Mouse (Mus musculus) CH12.LX (cell line): ENCODE measurements around the gene Wnt9a. TPM values are rescaled to one million over a fixed set of nuclear protein-coding genes. Genes with fewer than 3 reads are reported as not detected.

Experiments used
- DNase-seq: peaks from one replicate; pipeline ENCODE4 v3.0.0-alpha.2; 2013; ENCODE audit errors: extremely low read depth
- H3K27ac ChIP-seq: 2 replicates; pipeline ENCODE4 v1.5.1; 2012; ENCODE audit warnings: low read depth, mild to moderate bottlenecking, control low read depth, moderate library complexity; ENCODE audit not compliant: insufficient read depth
- H3K27me3 ChIP-seq: replicated peaks from 2 replicates; pipeline ENCODE3; 2012; ENCODE audit warnings: inconsistent platforms
- H3K36me3 ChIP-seq, 2 experiments: replicated peaks in 1 of 2; 2 replicates each; pipeline versions ENCODE3 to v1.6.1; 2012; ENCODE audit warnings: inconsistent platforms in 1 of 2, low read length in 1 of 2, mild to moderate bottlenecking in 1 of 2, mixed read lengths in 1 of 2, moderate library complexity in 1 of 2; ENCODE audit not compliant: control insufficient read depth in 1 of 2, insufficient read depth in 1 of 2
- H3K4me1 ChIP-seq, 2 experiments: 2 replicates each; pipeline ENCODE4 v1.6.1; 2012; ENCODE audit warnings: inconsistent platforms in 1 of 2, moderate library complexity in 1 of 2; ENCODE audit not compliant: insufficient read depth in 2 of 2, control insufficient read depth in 1 of 2
- H3K4me2 ChIP-seq: 2 replicates; pipeline ENCODE4 v1.6.1; 2012; ENCODE audit warnings: low read depth, mild to moderate bottlenecking, control low read depth; ENCODE audit not compliant: poor library complexity, insufficient read depth, severe bottlenecking
- H3K4me3 ChIP-seq, 3 experiments: fragments of 150-350 bp in 1 of 3; sonication (generic) in 1 of 3; replicated peaks in 1 of 3; 2 replicates each; pipeline versions ENCODE3 to v1.5.1; 2011 to 2012; ENCODE audit warnings: low read depth in 2 of 3, low read length in 2 of 3, mild to moderate bottlenecking in 2 of 3, moderate library complexity in 2 of 3, control low read depth in 1 of 3, improper control_type of control experiment in 1 of 3, inconsistent platforms in 1 of 3, mixed read lengths in 1 of 3; ENCODE audit not compliant: poor library complexity in 1 of 3
- H3K79me2 ChIP-seq: replicated peaks from 2 replicates; pipeline ENCODE4 v1.6.1; 2012; ENCODE audit warnings: mild to moderate bottlenecking, moderate library complexity; ENCODE audit not compliant: control insufficient read depth, poor library complexity, insufficient read depth, severe bottlenecking; ENCODE audit errors: extremely low read depth
- H3K9ac ChIP-seq: 2 replicates; pipeline ENCODE4 v1.6.1; 2012; ENCODE audit warnings: low read depth, mild to moderate bottlenecking, control low read depth, moderate library complexity; ENCODE audit not compliant: insufficient read depth
- H3K9me3 ChIP-seq: replicated peaks from 2 replicates; pipeline ENCODE3; 2012; ENCODE audit warnings: low read length, inconsistent platforms, mixed read lengths
- BHLHE40 ChIP-seq: IDR thresholded peaks from 2 replicates; pipeline ENCODE4 v1.6.1; 2011; ENCODE audit warnings: mild to moderate bottlenecking, low read depth, low read length, improper control_type of control experiment
- CTCF ChIP-seq, 2 experiments: IDR thresholded peaks in 1 of 2; conservative IDR thresholded peaks in 1 of 2; 2 replicates each; pipeline ENCODE4 v1.5.1; 2011 to 2012; ENCODE audit warnings: low read depth in 2 of 2, low read length in 2 of 2, improper control_type of control experiment in 1 of 2, inconsistent platforms in 1 of 2, mild to moderate bottlenecking in 1 of 2, moderate library complexity in 1 of 2
- E2F4 ChIP-seq: IDR thresholded peaks from 2 replicates; pipeline ENCODE4 v1.6.1; 2011; ENCODE audit warnings: low read depth, low read length, improper control_type of control experiment; ENCODE audit not compliant: insufficient replicate concordance
- EP300 ChIP-seq: IDR thresholded peaks from 2 replicates; pipeline ENCODE4 v1.6.1; 2011; ENCODE audit warnings: low read length, improper control_type of control experiment
- ETS1 ChIP-seq: conservative IDR thresholded peaks from 2 replicates; pipeline ENCODE4 v1.6.1; 2012; ENCODE audit warnings: low read depth, mild to moderate bottlenecking, inconsistent platforms, low read length, improper control_type of control experiment, moderate library complexity
- MAZ ChIP-seq: IDR thresholded peaks from 2 replicates; pipeline ENCODE4 v1.6.1; 2012; ENCODE audit warnings: low read depth, mild to moderate bottlenecking, inconsistent platforms, low read length, improper control_type of control experiment, moderate library complexity
- MEF2A ChIP-seq: IDR thresholded peaks from 2 replicates; pipeline ENCODE4 v1.6.1; 2014; ENCODE audit warnings: low read depth, mild to moderate bottlenecking, inconsistent platforms, low read length, improper control_type of control experiment, borderline replicate concordance
- NELFE ChIP-seq: IDR thresholded peaks from 2 replicates; pipeline ENCODE4 v1.6.1; 2011; ENCODE audit warnings: low read depth, low read length, improper control_type of control experiment
- NRF1 ChIP-seq: IDR thresholded peaks from 2 replicates; pipeline ENCODE4 v1.6.1; 2014; ENCODE audit warnings: low read depth, mild to moderate bottlenecking, inconsistent platforms, low read length, improper control_type of control experiment, moderate library complexity
- PAX5 ChIP-seq: IDR thresholded peaks from 2 replicates; pipeline ENCODE4 v1.6.1; 2012; ENCODE audit warnings: low read length, inconsistent platforms, mixed read lengths
- POLR2AphosphoS2 ChIP-seq: IDR thresholded peaks from 2 replicates; pipeline ENCODE4 v1.6.1; 2011; ENCODE audit warnings: low read depth, low read length, improper control_type of control experiment
- RAD21 ChIP-seq: IDR thresholded peaks from 2 replicates; pipeline ENCODE4 v1.6.1; 2011; ENCODE audit warnings: low read depth, mild to moderate bottlenecking, low read length, improper control_type of control experiment, moderate library complexity
- SIN3A ChIP-seq: IDR thresholded peaks from 2 replicates; pipeline ENCODE4 v1.6.1; 2012; ENCODE audit warnings: low read length, improper control_type of control experiment, inconsistent platforms
- SMC3 ChIP-seq: IDR thresholded peaks from 2 replicates; pipeline ENCODE4 v1.6.1; 2011; ENCODE audit warnings: low read depth, low read length, improper control_type of control experiment
- USF1 ChIP-seq: IDR thresholded peaks from 2 replicates; pipeline ENCODE4 v1.6.1; 2014; ENCODE audit warnings: low read depth, mild to moderate bottlenecking, inconsistent platforms, low read length, improper control_type of control experiment
- ZMIZ1 ChIP-seq: IDR thresholded peaks from 2 replicates; pipeline ENCODE4 v1.6.1; 2012; ENCODE audit warnings: low read depth, mild to moderate bottlenecking, inconsistent platforms, low read length, improper control_type of control experiment
- ZNF384 ChIP-seq: IDR thresholded peaks from 2 replicates; pipeline ENCODE4 v1.6.1; 2012; ENCODE audit warnings: low read depth, low read length, improper control_type of control experiment, inconsistent platforms
- dilution Hi-C: fragments of 300-500 bp; cut with MboI; formaldehyde crosslinking; loops from 2 replicates; pipeline ENCODE4 v1.14.3; 2020; ENCODE audit warnings: low sequenced_read_pairs; ENCODE audit not compliant: extremely low pct_unique_long_range_greater_than_20kb, extremely low pct_ligation_motif_present
- in situ Hi-C: fragments of 300-500 bp; cut with MboI; formaldehyde crosslinking; loops from 3 replicates; pipeline ENCODE4 v1.14.3; 2019; ENCODE audit warnings: low sequenced_read_pairs, low pct_ligation_motif_present, low pct_unique_long_range_greater_than_20kb, mixed read lengths
- polyA plus RNA-seq: library from polyadenylated mRNA; unstranded; fragments of >175 nt; gene quantifications from 2 replicates; pipeline ENCODE4 v1.2.1, GENCODE M21; 2012; ENCODE audit warnings: low read depth; ENCODE audit not compliant: insufficient read length
- total RNA-seq, 2 experiments: library from RNA; depleted of rRNA; stranded (reverse); fragments of 300-350 nt in 1 of 2; fragments of >200 nt in 1 of 2; gene quantifications; 2 replicates each; pipeline ENCODE4 v1.2.3; 2012 to 2014

The Wnt9a gene
- total and polyA plus RNA-seq, 3 experiments, result not detected

- no peak overlapping the region for H3K9ac ChIP-seq
- H3K79me2 ChIP-seq, result no peaks in the 10 kb centered on the region
- H3K36me3 ChIP-seq, result no peaks in the 10 kb centered on the region
- no peak for DNase-seq
- no peak overlapping the region for H3K4me3 ChIP-seq
- no peaks in the 10 kb centered on the region for H3K9me3 ChIP-seq
- dilution Hi-C loops (no loop called here), in situ Hi-C loops (no loop called here)
- no peaks in the 10 kb centered on the region for H3K4me1 ChIP-seq
- no peak overlapping the region for H3K4me2 ChIP-seq
- no peak overlapping the region for H3K27ac ChIP-seq
- TF ChIP-seq MEF2A (no peak), CTCF (conservative IDR thresholded peaks at IDR 0.05 in 1 of 2, IDR thresholded peaks at IDR 0.05 in 1 of 2; ENCODE audit: low read depth in 2 of 2, low read length in 2 of 2) (no peak), POLR2AphosphoS2 (no peak), EP300 (no peak), PAX5 (no peak), ZMIZ1 (no peak), NRF1 (no peak), RAD21 (no peak), SMC3 (no peak), E2F4 (no peak), ZNF384 (no peak)
- peaks cover 93% of the 10 kb centered on the region for H3K27me3 ChIP-seq
These were observed 24.6 kb downstream of the Wnt9a start for GRCm38 (mm10) chr11:59331167-59331869.

GRCm38 (mm10) chr11:59332938-59333337 is 26.2 kb downstream of the Wnt9a start:
- TF ChIP-seq MAZ (no peak), E2F4 (no peak), USF1 (no peak), ETS1 (no peak), ZMIZ1 (no peak), PAX5 (no peak), EP300 (no peak), NELFE (no peak), SIN3A (no peak), BHLHE40 (no peak)
- no peak overlapping the region for H3K4me3 ChIP-seq
- no peaks in the 10 kb centered on the region for H3K4me1 ChIP-seq
- dilution Hi-C loops (no loop called here), in situ Hi-C loops (no loop called here)
- H3K79me2 ChIP-seq, result no peaks in the 10 kb centered on the region
- no peak for DNase-seq
- no peak overlapping the region for H3K27ac ChIP-seq
- H3K27me3 ChIP-seq, result peaks cover 80% of the 10 kb centered on the region
- no peak overlapping the region for H3K9ac ChIP-seq
- no peak overlapping the region for H3K4me2 ChIP-seq
- no peaks in the 10 kb centered on the region for H3K36me3 ChIP-seq
- H3K9me3 ChIP-seq, result no peaks in the 10 kb centered on the region
